Mouse (Mus musculus) adrenal gland, adult 8-10 months (tissue): ENCODE data around the gene Fnd3c2. TPM values are rescaled to one million over a fixed set of nuclear protein-coding genes. Genes with fewer than 3 reads are reported as not detected.
A peak's percentile ranks its signal among the peaks of the same experiment; 100 is the strongest.
"Not testable (repeated sequence)": the region's sequence is repeated elsewhere in the genome, so short reads cannot be mapped to it uniquely, and the experiment has no call there.

Experiments used
- DNase-seq: peaks from one replicate; pipeline ENCODE4 v3.0.0; 2022
- total RNA-seq, 4 experiments: library from RNA; stranded (reverse); gene quantifications; 2 replicates each; pipeline ENCODE4 v1.2.4; 2022

Fnd3c2 gene
- total RNA-seq: not detected

GRCm38 (mm10) chrX:106255276-106255675, at the start of gene Fnd3c2:
Gene Fnd3c2 (minus strand): TSS chrX:106255376.
- DNase-seq: no peak

- DNase-seq: no peak
Observed at GRCm38 (mm10) chrX:106284441-106284840, 29.3 kb upstream of the Fnd3c2 start.

- no peak for DNase-seq
Observed at GRCm38 (mm10) chrX:106221058-106221457, 34.1 kb downstream of the Fnd3c2 start, which contains the start of gene Taf9b. Gene Taf9b (minus strand): TSS chrX:106221158.

- DNase-seq: peak; percentile 41
Observed at GRCm38 (mm10) chrX:106219171-106220032, 35.8 kb downstream of the Fnd3c2 start.

GRCm38 (mm10) chrX:106209100-106209499, 46.1 kb downstream of the Fnd3c2 start:
- DNase-seq: no peak

- no peak for DNase-seq
Observed at GRCm38 (mm10) chrX:106198904-106199303, 56.3 kb downstream of the Fnd3c2 start.

GRCm38 (mm10) chrX:106197308-106197707, 57.9 kb downstream of the Fnd3c2 start:
- DNase-seq: no peak

- not testable (repeated sequence) for DNase-seq
Observed at GRCm38 (mm10) chrX:106194361-106194760, 60.8 kb downstream of the Fnd3c2 start.

- DNase-seq: no peak
Observed at GRCm38 (mm10) chrX:106190091-106190490, 65.1 kb downstream of the Fnd3c2 start.

- no peak for DNase-seq
Observed at GRCm38 (mm10) chrX:106189356-106189755, 65.8 kb downstream of the Fnd3c2 start.

GRCm38 (mm10) chrX:106187737-106188136, 67.4 kb downstream of the Fnd3c2 start:
- peak; percentile 23 for DNase-seq

GRCm38 (mm10) chrX:106186713-106187649, 68.2 kb downstream of the Fnd3c2 start, which contains the start of gene Pgk1:
Gene Pgk1 (plus strand): TSS chrX:106187100.
- peak; percentile 90 for DNase-seq

- no peak for DNase-seq
Observed at GRCm38 (mm10) chrX:106185706-106186105, 69.5 kb downstream of the Fnd3c2 start.

Other genes with a start within 250 kb of the Fnd3c2 start
- gene Magt1, start 243.5 kb downstream of the Fnd3c2 start, total RNA-seq: 10 to 100 TPM; 54.0 to 65.9 (median 59.2) TPM
- 100 to 1,000 TPM; 194 to 365 (median 289) TPM for gene Cox7b, start 239.7 kb downstream of the Fnd3c2 start, total RNA-seq
- 10 to 100 TPM; 38.9 to 47.4 (median 44.8) TPM for gene Atp7a, start 228.1 kb downstream of the Fnd3c2 start, total RNA-seq
- 1 to 10 TPM; 3.0 to 7.0 (median 5.0) TPM for gene Tlr13, start 112.2 kb downstream of the Fnd3c2 start, total RNA-seq
- gene Pgk1, start 68.3 kb downstream of the Fnd3c2 start, total RNA-seq: 100 to 1,000 TPM; 247 to 334 (median 294) TPM
- gene Taf9b, start 34.2 kb downstream of the Fnd3c2 start, total RNA-seq: 10 to 100 TPM; 19.6 to 28.2 (median 20.1) TPM
- gene Fndc3c1, start 230.0 kb upstream of the Fnd3c2 start, total RNA-seq: 1 to 10 TPM in 1 of 4 experiments, under 1 TPM in 1, not detected in 2; 0.07 to 1.0 TPM